Mouse (Mus musculus): ENCODE data around the gene Pou2f3. TPM values are rescaled to one million over a fixed set of nuclear protein-coding genes. Genes with fewer than 3 reads are reported as not detected.

Gene Pou2f3
- polyA plus RNA-seq, 1 experiment from 2014 or later: 0.24 TPM

DNA sequence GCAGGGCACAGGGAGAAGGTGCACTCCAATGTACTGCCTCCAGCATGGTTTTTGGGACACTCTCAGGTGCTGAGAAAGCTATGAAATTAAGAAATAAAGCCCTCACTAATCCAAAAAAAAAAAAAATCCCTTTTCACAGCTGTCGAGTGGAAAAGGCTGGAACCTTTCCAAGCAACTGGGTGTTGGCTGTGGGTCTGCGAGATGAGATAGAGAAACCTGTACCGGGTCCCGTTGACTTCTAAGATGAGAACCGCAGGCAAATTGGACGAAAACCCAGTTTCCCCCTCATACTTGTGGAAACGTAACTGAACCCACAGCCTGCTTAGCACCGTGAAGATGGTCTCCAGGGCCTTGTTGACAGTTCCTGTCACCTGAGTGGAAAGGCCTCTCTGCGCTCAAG lies 59.2 kb downstream of the Pou2f3 start:
- Histone ChIP-seq H3K4me1 (ENCODE audit: control insufficient read depth, insufficient read depth, low read length) (peaks cover 4% of the 10 kb centered on the region; the same call in 1 of the 2 replicates), H3K9me3 (ENCODE audit: control insufficient read depth, low read length) (no peaks in the 10 kb centered on the region), H3K27ac (ENCODE audit: low read length) (no peak overlapping the region), H3K36me3 (ENCODE audit: control insufficient read depth, insufficient read depth, low read length) (no peaks in the 10 kb centered on the region), H3K9ac (ENCODE audit: low read depth, low read length) (no peak overlapping the region), H3K27me3 (replicated peaks; ENCODE audit: control insufficient read depth, insufficient read depth, low read length) (no peaks in the 10 kb centered on the region), H3K4me2 (ENCODE audit: low read depth, low read length) (no peak overlapping the region), H3K4me3 (ENCODE audit: low read length) (no peak overlapping the region)
- no peak for ATAC-seq
- WGBS: 59% methylated on average over 9 of the region's 9 CpGs

DNA sequence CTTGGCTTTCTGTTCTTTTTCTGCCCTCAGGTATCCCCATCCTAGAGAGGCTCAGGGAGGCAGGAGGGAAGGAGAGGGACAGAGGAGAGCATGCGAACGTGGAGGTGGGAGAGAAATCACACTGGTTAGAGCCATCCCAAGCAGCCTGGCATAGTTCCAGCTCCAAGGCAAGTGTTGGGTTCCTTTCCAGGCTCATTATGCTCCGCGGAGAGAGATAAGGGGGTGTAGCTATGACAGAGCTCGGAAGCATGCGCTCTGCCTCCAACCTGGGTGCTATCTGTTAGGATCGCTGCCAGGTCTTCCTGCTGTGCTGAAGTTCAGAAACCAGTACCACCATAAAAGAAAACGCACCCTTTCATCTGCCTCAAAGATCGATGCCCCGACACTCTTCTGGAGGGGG lies 60.1 kb downstream of the Pou2f3 start:
- H3K4me1 ChIP-seq (ENCODE audit: control insufficient read depth, insufficient read depth, low read length): peaks cover 4% of the 10 kb centered on the region; the same call in 1 of the 2 replicates
- ATAC-seq: peak; percentile 95
- 24% methylated on average over 10 of the region's 10 CpGs for WGBS
- H3K4me2 ChIP-seq (ENCODE audit: low read depth, low read length): peak overlapping the region; percentile 38; the same call in 1 of the 2 replicates
- H3K36me3 ChIP-seq (ENCODE audit: control insufficient read depth, insufficient read depth, low read length): no peaks in the 10 kb centered on the region
- H3K9me3 ChIP-seq (ENCODE audit: control insufficient read depth, low read length): no peaks in the 10 kb centered on the region
- no peak overlapping the region for H3K27ac ChIP-seq (ENCODE audit: low read length)
- no peaks in the 10 kb centered on the region for H3K27me3 ChIP-seq (replicated peaks; ENCODE audit: control insufficient read depth, insufficient read depth, low read length)
- no peak overlapping the region for H3K4me3 ChIP-seq (ENCODE audit: low read length)
- no peak overlapping the region for H3K9ac ChIP-seq (ENCODE audit: low read depth, low read length)

DNA sequence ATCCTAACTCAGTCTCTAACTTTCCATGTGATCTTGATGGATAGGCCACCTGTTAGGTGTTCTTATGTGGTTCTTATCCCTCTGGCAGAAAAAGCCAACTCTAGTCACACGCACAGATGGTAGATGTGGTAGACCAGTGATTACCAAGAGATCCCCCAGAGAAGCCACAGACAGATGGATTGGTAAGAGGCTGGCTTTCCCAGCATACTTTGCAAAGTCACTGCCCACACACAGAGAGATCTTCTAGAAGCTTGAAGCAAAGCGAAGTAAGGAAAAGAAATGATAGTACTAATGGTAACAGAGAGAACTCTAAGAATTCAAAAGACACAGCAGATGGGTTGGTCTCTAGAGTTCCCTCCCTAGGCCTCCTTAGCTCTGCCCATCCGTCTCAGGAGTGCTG lies 60.7 kb downstream of the Pou2f3 start:
- no peaks in the 10 kb centered on the region for H3K36me3 ChIP-seq (ENCODE audit: control insufficient read depth, insufficient read depth, low read length)
- H3K27me3 ChIP-seq (replicated peaks; ENCODE audit: control insufficient read depth, insufficient read depth, low read length): no peaks in the 10 kb centered on the region
- peaks cover 7% of the 10 kb centered on the region for H3K4me1 ChIP-seq (ENCODE audit: control insufficient read depth, insufficient read depth, low read length)
- 88% methylated on average over 3 of the region's 3 CpGs for WGBS
- no peak overlapping the region for H3K9ac ChIP-seq (ENCODE audit: low read depth, low read length)
- H3K9me3 ChIP-seq (ENCODE audit: control insufficient read depth, low read length): no peaks in the 10 kb centered on the region
- no peak for ATAC-seq
- no peak overlapping the region for H3K4me3 ChIP-seq (ENCODE audit: low read length)
- H3K27ac ChIP-seq (ENCODE audit: low read length): no peak overlapping the region
- H3K4me2 ChIP-seq (ENCODE audit: low read depth, low read length): no peak overlapping the region

DNA sequence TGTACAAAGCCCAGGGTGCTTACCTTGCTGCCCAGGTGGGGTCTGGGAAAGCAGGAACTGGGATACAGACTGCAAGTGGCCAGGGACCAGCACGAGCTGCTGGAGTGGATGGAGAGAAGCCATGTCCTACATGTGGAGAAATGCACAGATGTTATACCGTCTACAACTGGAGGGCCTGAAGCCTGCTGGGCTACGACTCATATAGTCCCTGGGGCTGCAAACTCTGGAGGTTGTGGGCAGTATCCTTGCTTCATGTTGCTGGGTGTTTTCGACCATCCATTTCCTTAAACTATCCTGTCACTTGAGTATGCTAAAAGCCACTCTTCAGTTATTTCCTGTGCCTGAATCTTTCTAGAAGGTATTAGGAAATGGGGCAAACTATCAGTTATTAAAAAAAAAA lies 65.0 kb downstream of the Pou2f3 start:
- 81% methylated on average over 4 of the region's 4 CpGs for WGBS
- H3K36me3 ChIP-seq (ENCODE audit: control insufficient read depth, insufficient read depth, low read length): no peaks in the 10 kb centered on the region
- ATAC-seq: no peak

DNA sequence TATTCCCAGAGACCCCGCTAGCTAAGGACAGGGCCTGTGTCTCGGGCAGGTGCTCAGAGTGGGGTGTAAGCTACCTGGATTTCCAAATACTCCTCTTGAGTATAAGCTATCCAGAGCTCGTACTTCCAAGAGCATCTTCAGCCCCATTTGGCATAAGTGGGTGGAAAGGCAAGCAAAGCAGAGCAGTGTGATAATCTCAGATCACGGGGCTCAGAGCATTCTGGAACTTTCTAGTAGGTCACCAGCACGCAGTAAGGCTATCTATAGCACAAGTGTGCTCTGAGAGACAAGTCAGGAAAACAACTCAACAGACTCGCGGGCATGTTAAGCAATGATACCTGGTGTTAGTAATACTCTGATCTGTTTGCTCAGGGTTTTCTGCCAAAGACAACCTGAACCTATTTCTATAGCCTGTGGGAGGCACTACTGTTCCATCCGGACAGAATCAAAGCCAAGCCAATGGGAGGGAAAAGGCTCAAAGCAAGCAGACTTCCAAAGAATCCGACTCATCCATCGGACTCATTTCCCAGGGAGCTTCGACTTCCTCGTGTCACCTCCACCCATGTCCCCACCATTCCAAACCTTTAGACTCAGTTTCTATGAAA lies 65.9 kb downstream of the Pou2f3 start:
- no peak overlapping the region for H3K27ac ChIP-seq (ENCODE audit: low read length)
- H3K4me1 ChIP-seq (ENCODE audit: control insufficient read depth, insufficient read depth, low read length): peaks cover 7% of the 10 kb centered on the region; the same call in 1 of the 2 replicates
- ATAC-seq: 0 out of 2 replicates have a peak, but pooled peaks have one; percentile 36
- H3K4me2 ChIP-seq (ENCODE audit: low read depth, low read length): no peak overlapping the region
- no peaks in the 10 kb centered on the region for H3K36me3 ChIP-seq (ENCODE audit: control insufficient read depth, insufficient read depth, low read length)
- H3K9me3 ChIP-seq (ENCODE audit: control insufficient read depth, low read length): no peaks in the 10 kb centered on the region
- H3K9ac ChIP-seq (ENCODE audit: low read depth, low read length): no peak overlapping the region
- no peak overlapping the region for H3K4me3 ChIP-seq (ENCODE audit: low read length)
- H3K27me3 ChIP-seq (replicated peaks; ENCODE audit: control insufficient read depth, insufficient read depth, low read length): no peaks in the 10 kb centered on the region
- 61% methylated on average over 12 of the region's 12 CpGs for WGBS

More for the DNA sequence above, 65.0 kb downstream of the Pou2f3 start:
- H3K4me3 ChIP-seq (ENCODE audit: low read length): no peak overlapping the region
- H3K9me3 ChIP-seq (ENCODE audit: control insufficient read depth, low read length): no peaks in the 10 kb centered on the region
- no peak overlapping the region for H3K27ac ChIP-seq (ENCODE audit: low read length)
- H3K4me2 ChIP-seq (ENCODE audit: low read depth, low read length): no peak overlapping the region
- no peak overlapping the region for H3K9ac ChIP-seq (ENCODE audit: low read depth, low read length)
- peaks cover 7% of the 10 kb centered on the region; the same call in 1 of the 2 replicates for H3K4me1 ChIP-seq (ENCODE audit: control insufficient read depth, insufficient read depth, low read length)
- H3K27me3 ChIP-seq (replicated peaks; ENCODE audit: control insufficient read depth, insufficient read depth, low read length): no peaks in the 10 kb centered on the region

DNA sequence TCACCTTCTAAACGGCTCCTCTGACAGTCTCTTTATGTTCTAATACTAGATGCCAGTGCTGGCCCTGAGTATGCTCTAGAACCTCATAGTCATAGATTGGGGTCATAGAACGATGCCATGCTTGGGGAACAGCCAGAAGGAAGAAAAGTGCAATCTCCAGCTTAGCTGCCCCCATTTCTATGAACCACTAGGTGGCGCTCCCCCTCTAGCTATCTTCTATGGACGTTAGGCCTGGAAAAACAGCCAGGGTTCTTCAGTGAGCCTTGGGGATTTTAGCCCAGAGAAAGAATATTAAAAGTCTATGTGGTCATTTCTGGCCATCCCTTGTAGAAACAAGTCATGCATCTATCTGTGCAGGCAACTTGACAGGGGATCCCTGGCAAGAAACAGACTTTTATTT lies 68.3 kb downstream of the Pou2f3 start:
- Histone ChIP-seq H3K9me3 (ENCODE audit: control insufficient read depth, low read length) (no peaks in the 10 kb centered on the region), H3K4me1 (ENCODE audit: control insufficient read depth, insufficient read depth, low read length) (peaks cover 7% of the 10 kb centered on the region; the same call in 1 of the 2 replicates), H3K4me3 (ENCODE audit: low read length) (no peak overlapping the region), H3K27ac (ENCODE audit: low read length) (no peak overlapping the region), H3K36me3 (ENCODE audit: control insufficient read depth, insufficient read depth, low read length) (no peaks in the 10 kb centered on the region), H3K4me2 (ENCODE audit: low read depth, low read length) (no peak overlapping the region), H3K9ac (ENCODE audit: low read depth, low read length) (no peak overlapping the region), H3K27me3 (replicated peaks; ENCODE audit: control insufficient read depth, insufficient read depth, low read length) (no peaks in the 10 kb centered on the region)
- WGBS: 4% methylated on average over 4 of the region's 4 CpGs
- 0 out of 2 replicates have a peak, but pooled peaks have one; percentile 36 for ATAC-seq

DNA sequence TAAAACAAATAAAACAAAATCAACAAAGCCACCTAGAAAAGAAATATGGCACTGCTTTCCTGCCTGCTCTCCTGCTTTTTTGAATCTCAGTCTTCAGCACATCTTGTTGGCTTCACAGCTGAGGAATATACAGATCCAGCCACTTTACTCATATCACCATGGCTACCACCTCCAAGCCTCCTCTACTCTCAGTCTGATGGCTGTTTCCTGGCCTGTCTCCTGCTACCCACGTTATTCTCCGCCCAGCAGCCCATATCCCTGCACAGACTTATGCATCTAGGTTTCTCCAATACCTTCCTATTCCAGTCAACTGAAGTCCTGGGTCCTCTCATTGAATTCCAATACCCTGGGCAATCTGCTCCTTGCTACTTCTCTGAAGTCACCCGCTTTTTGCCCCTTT lies 76.6 kb downstream of the Pou2f3 start:
- ATAC-seq: no peak
- Histone ChIP-seq H3K4me1 (ENCODE audit: control insufficient read depth, insufficient read depth, low read length) (no peaks in the 10 kb centered on the region), H3K4me3 (ENCODE audit: low read length) (no peak overlapping the region), H3K27ac (ENCODE audit: low read length) (no peak overlapping the region), H3K9ac (ENCODE audit: low read depth, low read length) (no peak overlapping the region), H3K4me2 (ENCODE audit: low read depth, low read length) (no peak overlapping the region), H3K36me3 (ENCODE audit: control insufficient read depth, insufficient read depth, low read length) (no peaks in the 10 kb centered on the region), H3K9me3 (ENCODE audit: control insufficient read depth, low read length) (no peaks in the 10 kb centered on the region), H3K27me3 (replicated peaks; ENCODE audit: control insufficient read depth, insufficient read depth, low read length) (no peaks in the 10 kb centered on the region)
- 76% methylated on average over 3 of the region's 3 CpGs for WGBS

DNA sequence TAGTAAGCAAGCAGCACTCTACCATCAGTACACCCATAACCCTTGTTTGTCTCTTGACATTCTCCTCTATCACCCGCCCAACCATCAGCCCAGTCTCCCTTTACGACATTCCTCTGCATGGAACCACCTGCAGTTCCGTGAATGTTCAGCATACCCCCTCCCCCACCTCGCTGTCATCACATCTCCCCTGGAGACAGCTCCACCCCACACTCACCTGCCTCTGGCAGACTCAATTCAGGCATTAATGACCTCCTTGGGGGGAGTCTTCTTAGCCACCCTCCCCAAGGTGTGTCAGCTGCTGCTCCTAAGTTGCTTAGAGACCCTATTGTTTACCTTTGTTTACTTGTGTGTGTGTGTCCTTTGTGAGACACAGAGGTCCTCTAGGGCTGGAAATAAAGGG lies 77.8 kb downstream of the Pou2f3 start:
- Histone ChIP-seq H3K4me2 (ENCODE audit: low read depth, low read length) (no peak overlapping the region), H3K9me3 (ENCODE audit: control insufficient read depth, low read length) (no peaks in the 10 kb centered on the region), H3K4me1 (ENCODE audit: control insufficient read depth, insufficient read depth, low read length) (no peaks in the 10 kb centered on the region), H3K4me3 (ENCODE audit: low read length) (no peak overlapping the region), H3K9ac (ENCODE audit: low read depth, low read length) (no peak overlapping the region), H3K27ac (ENCODE audit: low read length) (no peak overlapping the region), H3K36me3 (ENCODE audit: control insufficient read depth, insufficient read depth, low read length) (no peaks in the 10 kb centered on the region), H3K27me3 (replicated peaks; ENCODE audit: control insufficient read depth, insufficient read depth, low read length) (no peaks in the 10 kb centered on the region)
- no peak for ATAC-seq
- 25% methylated on average over 4 of the region's 4 CpGs for WGBS

DNA sequence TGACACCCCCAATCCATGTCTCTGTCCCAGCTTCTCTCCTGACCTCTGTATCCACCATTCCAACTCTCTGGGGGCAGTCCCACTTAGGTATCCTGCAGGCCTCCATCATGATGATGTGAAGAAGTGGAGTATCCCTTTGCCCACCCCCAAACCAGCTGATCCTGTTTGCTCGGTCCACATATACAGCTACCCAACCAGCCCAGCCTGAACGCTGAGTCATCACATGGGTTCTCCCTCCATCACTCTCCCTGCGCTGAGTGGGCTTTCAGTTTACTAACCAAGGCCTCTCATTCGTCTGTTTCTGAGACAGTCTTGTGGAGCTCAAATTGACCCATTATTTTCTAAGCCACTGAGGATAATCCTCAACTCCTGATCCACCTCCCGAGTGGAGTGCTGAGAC lies 78.2 kb downstream of the Pou2f3 start:
- H3K4me3 ChIP-seq (ENCODE audit: low read length): no peak overlapping the region
- H3K27me3 ChIP-seq (replicated peaks; ENCODE audit: control insufficient read depth, insufficient read depth, low read length): no peaks in the 10 kb centered on the region
- no peak for ATAC-seq
- H3K9ac ChIP-seq (ENCODE audit: low read depth, low read length): no peak overlapping the region
- H3K27ac ChIP-seq (ENCODE audit: low read length): no peak overlapping the region
- no peak overlapping the region for H3K4me2 ChIP-seq (ENCODE audit: low read depth, low read length)
- H3K9me3 ChIP-seq (ENCODE audit: control insufficient read depth, low read length): no peaks in the 10 kb centered on the region
- no peaks in the 10 kb centered on the region for H3K4me1 ChIP-seq (ENCODE audit: control insufficient read depth, insufficient read depth, low read length)
- no peaks in the 10 kb centered on the region for H3K36me3 ChIP-seq (ENCODE audit: control insufficient read depth, insufficient read depth, low read length)
- WGBS: 63% methylated on average over 5 of the region's 5 CpGs

DNA sequence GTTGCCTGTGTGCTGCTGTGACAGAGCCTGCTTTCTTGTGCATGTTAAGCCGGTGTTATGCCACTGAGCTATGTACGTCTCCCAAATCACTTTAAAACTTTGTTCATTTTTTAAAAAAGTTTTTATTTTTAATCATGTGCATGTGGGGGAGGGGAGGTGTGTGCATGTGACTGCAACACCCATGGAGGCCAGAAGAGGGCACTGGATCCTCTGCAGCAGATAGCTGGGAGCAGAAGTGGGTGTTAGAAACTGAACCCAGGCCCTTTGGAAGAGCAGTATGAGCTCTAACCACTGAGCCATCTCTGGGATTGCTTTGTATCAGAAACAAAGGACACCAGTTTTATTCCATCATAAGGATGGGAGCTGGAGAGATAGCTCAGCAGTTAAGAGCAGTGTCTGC lies 79.5 kb downstream of the Pou2f3 start:
- Histone ChIP-seq H3K36me3 (ENCODE audit: control insufficient read depth, insufficient read depth, low read length) (no peaks in the 10 kb centered on the region), H3K27ac (ENCODE audit: low read length) (no peak overlapping the region), H3K9me3 (ENCODE audit: control insufficient read depth, low read length) (no peaks in the 10 kb centered on the region), H3K9ac (ENCODE audit: low read depth, low read length) (no peak overlapping the region), H3K27me3 (replicated peaks; ENCODE audit: control insufficient read depth, insufficient read depth, low read length) (no peaks in the 10 kb centered on the region), H3K4me3 (ENCODE audit: low read length) (no peak overlapping the region), H3K4me2 (ENCODE audit: low read depth, low read length) (no peak overlapping the region), H3K4me1 (ENCODE audit: control insufficient read depth, insufficient read depth, low read length) (no peaks in the 10 kb centered on the region)
- 93% methylated on average over 2 of the region's 2 CpGs for WGBS
- ATAC-seq: no peak
